Mouse (Mus musculus) gastrocnemius, adult 18-20 months (tissue): ENCODE data around the gene Sdk2. TPM values are rescaled to one million over a fixed set of nuclear protein-coding genes. Genes with fewer than 3 reads are reported as not detected.

Experiments
- DNase-seq: peaks from one replicate; pipeline ENCODE4 v3.0.0; 2021; ENCODE audit warnings: low spot score
- total RNA-seq, 2 experiments: library from RNA; stranded (reverse); gene quantifications; 2 replicates each; pipeline ENCODE4 v1.2.3; 2021

Sdk2 gene
- total RNA-seq, 2 experiments from 2014 or later = 0.41 to 0.57 TPM

DNA sequence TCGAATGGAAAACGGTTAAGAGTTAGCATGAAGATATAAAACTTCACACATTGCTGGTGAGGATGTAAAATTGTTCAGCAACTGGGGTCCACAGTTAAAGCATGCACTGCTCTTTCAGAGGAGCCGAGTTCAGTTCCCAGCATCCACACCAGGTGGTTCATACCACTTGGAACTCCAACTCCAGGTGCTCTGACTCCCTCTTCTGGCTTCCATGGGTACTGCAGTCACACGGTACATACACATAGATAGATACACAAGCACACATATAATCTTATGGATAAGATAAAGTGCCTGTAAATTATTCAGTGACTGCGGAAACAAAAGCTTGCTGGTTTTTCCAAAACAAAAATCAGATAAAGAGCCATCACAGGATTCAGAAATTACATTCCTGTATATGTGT lies 19.9 kb downstream of the Sdk2 start:
- DNase-seq = no peak

GRCm38 (mm10) chr11:114044373-114044772 lies 22.5 kb downstream of the Sdk2 start:
- DNase-seq = no peak

- DNase-seq = no peak
Observed at GRCm38 (mm10) chr11:114043530-114043929, 23.3 kb downstream of the Sdk2 start.

DNA sequence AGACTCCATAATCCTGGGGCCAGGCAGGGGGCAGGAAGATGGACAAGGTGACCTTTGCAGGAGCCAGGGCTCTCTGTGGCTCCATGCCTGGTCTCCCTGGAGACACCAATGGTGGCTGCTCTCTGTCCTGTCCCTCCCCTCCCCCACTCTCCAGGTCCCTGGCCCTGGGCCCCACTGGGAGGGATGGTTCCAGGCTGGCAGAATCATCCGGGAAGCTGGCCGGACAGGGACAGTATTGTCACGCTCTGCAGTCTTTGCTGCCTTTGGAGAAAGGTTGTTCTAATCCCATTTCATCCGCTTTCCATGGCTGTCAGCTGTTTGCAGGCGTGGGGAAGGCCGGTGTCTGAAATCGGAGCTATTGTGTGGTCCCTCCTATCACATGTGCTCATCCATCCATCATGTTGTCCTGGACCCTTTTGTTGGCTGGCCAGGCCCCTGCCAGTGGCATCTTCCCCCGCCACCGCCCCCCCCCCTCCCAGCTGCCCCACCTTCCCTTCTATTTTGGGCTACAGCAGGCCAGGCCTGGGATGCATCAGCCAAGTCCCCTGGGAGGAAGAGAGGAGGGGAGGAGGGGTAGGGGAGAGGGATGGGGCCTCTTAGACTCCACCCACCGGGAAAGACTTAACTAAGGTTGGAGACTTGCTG lies 26.3 kb downstream of the Sdk2 start:
- peak; percentile 19 for DNase-seq

- DNase-seq = no peak
Observed at GRCm38 (mm10) chr11:114038036-114038435, 28.8 kb downstream of the Sdk2 start.

DNA sequence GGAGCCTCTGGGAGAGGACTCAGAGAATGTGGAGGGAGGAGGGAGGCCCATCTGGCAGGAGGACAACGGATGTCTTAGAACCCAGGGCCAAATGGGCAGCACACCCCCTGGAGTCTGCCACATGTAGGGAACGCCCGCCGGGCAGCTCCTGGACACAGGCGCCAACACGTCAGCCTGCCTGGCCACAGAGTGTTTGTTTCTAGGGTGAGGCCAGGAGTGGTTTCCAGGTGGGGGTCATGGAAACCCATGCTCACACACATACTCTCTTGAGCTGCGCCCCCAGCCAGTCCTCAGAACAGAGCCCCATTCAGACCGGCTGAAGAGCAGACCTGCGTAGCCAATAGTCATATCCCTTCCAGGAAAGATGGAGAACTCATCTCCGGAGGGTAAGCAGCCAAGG lies 35.4 kb downstream of the Sdk2 start:
- DNase-seq = no peak

GRCm38 (mm10) chr11:114030214-114030613 lies 36.6 kb downstream of the Sdk2 start:
- no peak for DNase-seq

DNA sequence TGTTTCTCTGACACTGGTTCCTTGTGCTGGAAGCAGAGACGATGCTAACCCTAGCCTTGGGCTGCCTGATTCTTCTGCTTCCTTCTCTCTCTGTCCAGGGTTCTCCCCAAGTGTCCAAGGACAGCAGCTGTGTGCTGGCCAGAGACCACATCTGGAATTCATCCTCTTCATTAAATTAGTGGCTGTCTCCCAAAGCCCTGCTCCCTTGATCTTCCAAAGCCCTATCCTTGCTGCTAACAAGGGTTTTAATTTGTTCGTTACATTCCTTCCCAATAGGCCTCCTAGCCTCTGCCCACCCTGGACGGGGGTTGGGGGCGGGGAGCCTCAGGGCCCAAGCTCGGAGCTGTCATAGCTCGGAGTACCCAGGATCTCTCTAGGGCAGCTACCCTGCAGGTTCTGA lies 38.3 kb downstream of the Sdk2 start:
- peak; percentile 10 for DNase-seq

- no peak for DNase-seq
Observed at GRCm38 (mm10) chr11:114028021-114028420, 38.8 kb downstream of the Sdk2 start.

- no peak for DNase-seq
Observed at GRCm38 (mm10) chr11:114025056-114025455, 41.8 kb downstream of the Sdk2 start.

- peak; percentile 8 for DNase-seq
Observed at GRCm38 (mm10) chr11:114023965-114024364, 42.9 kb downstream of the Sdk2 start.

- no peak for DNase-seq
Observed at GRCm38 (mm10) chr11:114022166-114022565, 44.7 kb downstream of the Sdk2 start.

GRCm38 (mm10) chr11:114019087-114019486 lies 47.8 kb downstream of the Sdk2 start:
- no peak for DNase-seq

DNA sequence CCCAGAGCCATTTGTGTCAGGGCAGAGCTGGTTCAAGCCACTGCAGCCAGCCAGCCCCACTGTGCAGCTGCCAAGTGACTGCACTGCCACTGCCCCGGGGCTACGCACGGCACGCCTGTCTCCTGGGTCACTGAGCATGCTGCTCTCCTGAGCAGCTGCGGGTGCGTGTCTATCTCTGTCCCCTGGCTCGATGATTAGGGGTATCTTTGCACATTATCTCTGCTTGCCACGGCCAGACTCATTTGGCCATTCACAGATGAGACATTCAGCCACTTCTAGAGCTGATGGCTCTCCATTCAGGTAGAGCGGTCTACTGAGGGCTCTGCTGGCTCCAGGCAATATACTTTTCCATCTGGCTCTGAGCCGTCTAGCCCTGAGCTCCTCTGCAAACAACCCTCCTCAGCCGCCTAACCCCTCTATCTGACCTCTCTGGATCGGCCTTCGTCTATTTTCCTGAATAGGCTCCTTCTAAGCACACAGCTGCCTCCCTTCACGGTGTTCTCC lies 49.9 kb downstream of the Sdk2 start:
- no peak for DNase-seq

DNA sequence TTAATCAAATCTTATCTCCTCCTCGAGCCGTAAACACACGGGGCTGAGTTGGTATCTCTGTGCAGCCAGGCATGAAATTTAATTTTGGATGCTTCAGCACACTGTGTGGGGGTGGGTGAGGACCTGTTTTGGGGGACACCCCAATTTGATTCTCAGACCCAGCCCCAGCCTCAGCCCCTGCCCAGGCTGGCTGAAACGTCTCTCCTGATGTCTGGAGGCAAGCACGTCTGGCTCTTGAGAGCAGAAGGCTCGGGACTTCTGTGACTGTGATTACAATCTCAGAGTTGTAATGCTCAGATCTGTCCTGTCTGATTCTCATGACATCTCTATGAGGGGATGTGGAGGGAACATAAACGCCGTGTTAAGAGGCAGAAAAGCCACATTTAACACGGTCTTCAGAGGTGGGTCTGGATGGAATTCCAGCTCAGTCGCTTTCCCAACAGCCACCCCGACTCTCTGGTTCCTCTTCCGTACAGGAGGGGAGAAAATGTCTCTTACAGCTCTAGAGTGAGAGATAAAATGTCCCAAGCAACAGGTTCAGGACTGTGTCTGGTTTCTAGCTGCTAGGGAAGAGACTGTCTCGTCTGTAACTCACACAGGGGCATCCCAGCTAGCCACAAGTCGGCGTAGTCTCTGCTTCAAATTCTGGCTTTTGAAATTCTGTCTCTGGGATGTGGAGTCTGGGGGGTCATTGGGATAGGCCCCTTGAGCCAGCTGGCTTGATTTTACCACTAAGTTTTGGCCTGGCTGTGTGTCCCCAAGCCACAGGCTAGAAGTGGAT lies 50.5 kb downstream of the Sdk2 start:
- DNase-seq = no peak

DNA sequence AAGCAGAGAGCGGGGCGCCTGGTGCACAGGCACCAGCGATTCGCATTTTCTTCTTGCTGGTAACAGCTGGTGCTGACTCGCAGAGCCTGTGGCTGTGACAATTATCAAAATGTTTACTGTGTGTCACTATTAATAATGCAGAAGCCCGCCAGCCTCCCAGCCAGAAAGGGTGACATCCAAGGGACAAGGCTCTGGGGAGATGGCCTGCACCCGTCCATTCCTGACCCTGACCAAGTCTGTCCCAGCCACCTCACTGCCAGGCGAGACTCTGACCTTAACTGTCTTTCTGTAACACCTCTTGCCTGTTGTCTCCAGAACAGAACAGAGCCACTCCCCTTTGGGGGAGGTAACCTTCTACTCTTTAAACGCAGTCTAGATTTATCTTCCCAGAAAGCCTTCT lies 55.3 kb downstream of the Sdk2 start:
- no peak for DNase-seq

DNA sequence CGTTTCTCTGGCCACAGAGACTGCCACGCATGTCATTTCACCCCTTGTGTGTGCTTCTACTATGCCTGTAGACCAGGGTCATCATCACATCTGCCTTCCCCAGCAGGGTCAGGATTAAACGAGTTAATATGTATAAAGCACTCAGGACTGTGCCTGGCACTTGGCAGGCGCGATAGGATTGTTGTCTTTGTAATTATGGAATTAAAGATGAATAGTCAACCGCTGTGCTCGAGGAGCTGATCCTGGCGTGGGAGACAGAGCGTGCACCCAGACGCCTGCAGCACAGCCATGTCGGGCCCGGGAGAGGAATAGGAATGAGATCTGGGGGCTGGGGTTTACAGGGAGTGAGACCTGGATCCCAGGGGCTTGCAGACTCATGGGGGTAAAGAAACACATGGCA lies 61.0 kb downstream of the Sdk2 start:
- no peak for DNase-seq

GRCm38 (mm10) chr11:114004651-114005050 lies 62.2 kb downstream of the Sdk2 start:
- DNase-seq = no peak

DNA sequence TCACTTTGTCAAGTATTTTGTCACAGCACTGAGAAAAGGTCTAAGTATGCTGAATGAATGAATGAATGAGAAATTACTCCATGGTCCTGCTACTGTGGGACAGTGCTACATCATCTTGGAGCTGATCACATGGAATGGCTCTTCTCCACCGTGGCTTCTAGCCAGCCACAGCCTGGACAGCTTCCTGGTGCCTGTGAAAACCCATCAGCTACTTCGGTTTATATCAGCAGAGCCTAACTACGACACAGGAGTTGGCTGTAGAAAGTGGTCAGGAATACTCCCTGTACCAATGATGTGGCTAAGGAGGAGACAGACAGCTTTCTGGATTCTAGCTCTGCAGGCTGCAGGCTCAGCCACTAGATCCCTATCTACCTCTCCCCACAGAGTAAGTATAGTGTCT lies 63.7 kb downstream of the Sdk2 start:
- DNase-seq = no peak

DNA sequence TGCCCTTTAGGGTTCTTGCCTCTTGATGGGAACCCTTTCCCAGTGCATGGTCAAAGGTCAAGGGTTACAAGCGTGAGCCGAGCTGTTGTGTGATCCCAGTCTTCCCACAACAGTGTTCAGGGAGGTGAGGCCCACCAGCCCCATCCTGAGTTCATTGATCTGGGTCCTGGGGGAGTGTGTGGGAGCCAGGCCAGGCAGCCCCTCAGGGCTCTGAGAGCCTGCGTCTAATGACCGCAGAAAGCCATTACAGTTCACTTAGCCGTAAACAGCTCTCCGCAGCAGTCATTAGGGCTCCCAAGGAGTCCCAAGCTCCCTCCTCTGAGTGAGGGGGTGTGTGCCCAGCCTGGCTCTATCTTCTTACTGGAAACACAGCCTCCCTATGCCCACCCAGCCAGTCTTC lies 66.8 kb downstream of the Sdk2 start:
- DNase-seq = no peak

DNA sequence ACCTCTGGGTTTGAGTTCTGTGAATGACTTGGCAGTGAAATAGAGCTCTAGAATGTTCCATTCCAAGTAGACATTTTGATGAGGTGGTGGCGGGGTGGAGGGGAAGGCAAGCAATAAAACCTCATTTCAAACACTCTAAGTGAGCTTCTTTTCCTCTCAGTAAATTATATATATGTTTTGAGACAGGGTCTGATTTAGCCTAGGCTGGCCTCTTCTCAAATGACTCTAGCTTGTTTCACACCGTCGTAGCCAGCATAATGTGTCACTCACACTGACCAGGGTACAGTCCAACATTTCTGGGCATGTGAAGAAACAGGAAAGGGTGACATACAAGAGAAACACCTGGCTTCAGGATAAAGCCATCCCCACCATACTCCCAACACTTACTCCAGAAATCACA lies 68.1 kb downstream of the Sdk2 start:
- DNase-seq = no peak

- no peak for DNase-seq
Observed at GRCm38 (mm10) chr11:113993921-113994320, 72.9 kb downstream of the Sdk2 start.

- DNase-seq = no peak
Observed at GRCm38 (mm10) chr11:113992894-113993293, 74.0 kb downstream of the Sdk2 start.
